Mouse (Mus musculus): ENCODE measurements around the gene Gm813.

GRCm38 (mm10) chr16:58638016-58638415 is 21.2 kb upstream of the Gm813 start:
- TF ChIP-seq POLR2A (IDR thresholded peaks at IDR 0.05; ENCODE audit: insufficient read depth, low read depth, low read length) = no peak
- TF ChIP-seq CTCF (IDR thresholded peaks at IDR 0.05) = no peak
